Mouse (Mus musculus): Measurements from ENCODE around the gene Sec14l1. TPM values are rescaled to one million over a fixed set of nuclear protein-coding genes. Genes with fewer than 3 reads are reported as not detected.
A peak's percentile ranks its signal among the peaks of the same experiment; 100 is the strongest.

Gene Sec14l1
- total RNA-seq, 2 experiments from 2014 or later = 10.6 to 14.4 TPM

GRCm38 (mm10) chr11:117121164-117121535 is 6.2 kb downstream of the Sec14l1 start:
- ATAC-seq (replicated peaks; ENCODE audit: low FRiP score, low TSS enrichment, poor library complexity, severe bottlenecking) = no peak

GRCm38 (mm10) chr11:117121954-117122353 is 7.0 kb downstream of the Sec14l1 start:
- no peak for ATAC-seq (replicated peaks; ENCODE audit: low FRiP score, low TSS enrichment, poor library complexity, severe bottlenecking)

- no peak for ATAC-seq (replicated peaks; ENCODE audit: low FRiP score, low TSS enrichment, poor library complexity, severe bottlenecking)
Observed at GRCm38 (mm10) chr11:117123418-117124085, 8.6 kb downstream of the Sec14l1 start.

GRCm38 (mm10) chr11:117124539-117124938 is 9.6 kb downstream of the Sec14l1 start:
- no peak for ATAC-seq (replicated peaks; ENCODE audit: low FRiP score, low TSS enrichment, poor library complexity, severe bottlenecking)

GRCm38 (mm10) chr11:117127250-117127837 is 12.4 kb downstream of the Sec14l1 start:
- ATAC-seq (replicated peaks; ENCODE audit: low FRiP score, low TSS enrichment, poor library complexity, severe bottlenecking) = no peak

GRCm38 (mm10) chr11:117127931-117128548 is 13.1 kb downstream of the Sec14l1 start:
- ATAC-seq (replicated peaks; ENCODE audit: low FRiP score, low TSS enrichment, poor library complexity, severe bottlenecking) = no peak

GRCm38 (mm10) chr11:117129473-117129872 is 14.5 kb downstream of the Sec14l1 start:
- ATAC-seq (replicated peaks; ENCODE audit: low FRiP score, low TSS enrichment, poor library complexity, severe bottlenecking) = no peak

- ATAC-seq (replicated peaks; ENCODE audit: low FRiP score, low TSS enrichment, poor library complexity, severe bottlenecking) = no peak
Observed at GRCm38 (mm10) chr11:117130068-117130467, 15.1 kb downstream of the Sec14l1 start.

- no peak for ATAC-seq (replicated peaks; ENCODE audit: low FRiP score, low TSS enrichment, poor library complexity, severe bottlenecking)
Observed at GRCm38 (mm10) chr11:117130888-117131287, 15.9 kb downstream of the Sec14l1 start.

- ATAC-seq (replicated peaks; ENCODE audit: low FRiP score, low TSS enrichment, poor library complexity, severe bottlenecking) = no peak
Observed at GRCm38 (mm10) chr11:117131450-117131849, 16.5 kb downstream of the Sec14l1 start.

- ATAC-seq (replicated peaks; ENCODE audit: low FRiP score, low TSS enrichment, poor library complexity, severe bottlenecking) = no peak
Observed at GRCm38 (mm10) chr11:117134776-117135387, 19.9 kb downstream of the Sec14l1 start.

- no peak for ATAC-seq (replicated peaks; ENCODE audit: low FRiP score, low TSS enrichment, poor library complexity, severe bottlenecking)
Observed at GRCm38 (mm10) chr11:117135457-117136290, 20.7 kb downstream of the Sec14l1 start.

GRCm38 (mm10) chr11:117136880-117137279 is 21.9 kb downstream of the Sec14l1 start:
- no peak for ATAC-seq (replicated peaks; ENCODE audit: low FRiP score, low TSS enrichment, poor library complexity, severe bottlenecking)

GRCm38 (mm10) chr11:117138213-117138761 is 23.3 kb downstream of the Sec14l1 start:
- no peak for ATAC-seq (replicated peaks; ENCODE audit: low FRiP score, low TSS enrichment, poor library complexity, severe bottlenecking)

GRCm38 (mm10) chr11:117138795-117139463 is 24.0 kb downstream of the Sec14l1 start:
- ATAC-seq (replicated peaks; ENCODE audit: low FRiP score, low TSS enrichment, poor library complexity, severe bottlenecking) = peak; percentile 62

GRCm38 (mm10) chr11:117141376-117142001 is 26.5 kb downstream of the Sec14l1 start:
- ATAC-seq (replicated peaks; ENCODE audit: low FRiP score, low TSS enrichment, poor library complexity, severe bottlenecking) = no peak

- ATAC-seq (replicated peaks; ENCODE audit: low FRiP score, low TSS enrichment, poor library complexity, severe bottlenecking) = 0 out of 2 replicates have a peak, but pooled peaks have one; percentile 20
Observed at GRCm38 (mm10) chr11:117142507-117142906, 27.5 kb downstream of the Sec14l1 start.

GRCm38 (mm10) chr11:117145451-117146117 is 30.6 kb downstream of the Sec14l1 start:
- ATAC-seq (replicated peaks; ENCODE audit: low FRiP score, low TSS enrichment, poor library complexity, severe bottlenecking) = no peak
